Mouse (Mus musculus): ENCODE results near the gene Olfr1461.

Gene Olfr1461

DNA sequence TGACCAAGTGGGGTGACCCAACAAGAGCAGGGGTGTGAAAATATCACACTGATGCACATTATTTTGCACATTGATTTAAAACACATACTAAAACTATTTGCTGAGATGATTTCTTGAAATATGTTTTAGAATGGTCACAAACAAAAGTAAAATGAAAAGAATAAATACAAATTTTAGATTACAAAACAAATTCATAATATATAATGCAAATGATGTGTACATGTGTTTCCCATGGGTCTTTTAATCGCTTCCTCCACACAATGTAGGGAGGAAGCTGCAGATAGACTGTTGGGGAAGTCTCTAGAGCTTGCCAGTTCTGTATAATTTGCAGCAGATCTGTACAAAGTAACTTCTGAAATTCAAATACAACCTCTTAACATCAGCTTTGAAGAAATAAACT, at the start of gene Olfr1461:
Olfr1461 (plus strand) TSS at position 301 of the 400 bp plus-strand sequence.
- DNase-seq, result no peak

DNA sequence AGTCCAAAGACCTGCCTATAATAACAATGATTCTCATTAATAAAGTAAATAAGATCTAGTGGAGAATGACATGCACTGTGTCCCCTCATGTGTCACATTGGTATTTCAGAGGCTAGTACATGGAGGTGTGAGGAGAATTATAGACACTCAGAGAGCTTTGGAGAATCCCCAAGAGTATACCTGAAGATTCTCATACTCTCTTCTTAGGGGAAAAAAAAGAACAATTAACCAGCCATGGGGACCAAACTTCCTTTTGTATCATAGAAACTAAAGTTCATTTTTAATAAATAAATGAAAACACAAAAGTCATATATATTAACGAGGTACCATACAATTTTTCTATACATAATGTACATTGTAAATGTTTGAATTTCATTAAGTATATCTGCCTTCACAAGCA, 13.4 kb upstream of the Olfr1461 start, which contains the start of gene Olfr1459:
Olfr1459 (minus strand) TSS at position 101 of the 400 bp plus-strand sequence.
- DNase-seq, result no peak

DNA sequence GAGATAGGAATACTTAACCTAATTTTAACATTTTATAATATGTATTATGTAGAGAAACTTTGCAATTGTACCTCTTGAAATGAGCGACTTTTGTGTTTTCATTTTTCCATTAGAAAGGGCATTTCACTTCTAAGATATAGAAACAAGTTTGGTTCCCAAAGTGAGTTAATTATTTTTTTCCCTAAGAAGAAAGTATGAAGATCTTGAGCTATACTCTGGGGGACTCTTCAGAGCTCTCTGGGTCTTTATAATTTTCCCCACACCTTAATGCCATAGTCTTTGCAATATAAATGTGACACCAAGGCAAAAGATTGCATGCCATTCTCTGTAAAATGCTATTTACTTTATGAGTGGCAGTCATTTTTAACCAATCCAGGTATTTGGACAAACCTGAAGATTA, 22.6 kb downstream of the Olfr1461 start, which contains the start of gene Olfr1462:
Olfr1462 (plus strand) TSS at position 301 of the 400 bp plus-strand sequence.
- no peak for DNase-seq

Data from kidney, adult 11 months (tissue).